Mouse (Mus musculus): ENCODE data around the gene Odf2l.
A peak's percentile ranks its signal among the peaks of the same experiment; 100 is the strongest.

Gene Odf2l

GRCm38 (mm10) chr3:145118254-145119001 lies at the start of gene Odf2l:
TSS of gene Odf2l (plus strand) at chr3:145118588.
- DNase-seq = peak; percentile 98

GRCm38 (mm10) chr3:145068964-145069363 lies 49.4 kb upstream of the Odf2l start:
- DNase-seq = no peak

DNA sequence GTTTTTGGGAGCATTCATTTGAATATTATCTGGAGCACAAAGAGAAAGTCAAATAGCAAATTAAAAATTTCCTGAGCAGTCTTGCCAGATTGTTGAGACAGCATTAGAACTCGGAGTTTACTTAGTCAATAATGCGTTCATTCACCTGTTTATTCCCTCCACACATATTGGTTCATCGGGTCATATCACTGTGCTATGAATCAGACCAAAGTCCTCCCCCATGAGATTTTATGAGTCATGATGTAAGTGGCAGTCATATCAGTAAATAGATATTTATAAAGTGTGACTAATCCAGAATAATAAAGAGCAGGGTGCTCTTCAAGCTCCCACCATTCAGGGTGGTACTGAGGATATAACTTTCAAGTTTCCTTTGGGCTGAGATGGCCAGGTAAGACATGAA lies 46.0 kb upstream of the Odf2l start:
- no peak for DNase-seq

DNA sequence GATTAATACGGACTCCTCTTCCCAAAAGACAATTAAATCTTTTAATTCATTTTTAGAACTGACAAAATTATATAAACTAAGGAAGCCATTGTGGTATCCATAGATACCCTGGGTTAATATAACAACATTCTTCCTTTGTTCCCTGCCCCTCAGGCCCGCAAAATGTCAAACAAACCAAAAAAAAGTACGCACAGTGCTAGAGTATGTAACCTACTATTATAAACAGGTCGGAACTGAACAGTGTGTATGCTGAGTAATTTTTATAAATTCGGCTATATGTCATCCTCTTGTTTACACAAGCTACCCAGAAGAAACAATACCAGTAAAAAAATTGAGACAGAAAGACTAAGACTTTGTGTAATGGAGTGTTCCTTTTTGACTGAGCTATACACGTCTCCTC lies 40.0 kb upstream of the Odf2l start:
- no peak for DNase-seq

DNA sequence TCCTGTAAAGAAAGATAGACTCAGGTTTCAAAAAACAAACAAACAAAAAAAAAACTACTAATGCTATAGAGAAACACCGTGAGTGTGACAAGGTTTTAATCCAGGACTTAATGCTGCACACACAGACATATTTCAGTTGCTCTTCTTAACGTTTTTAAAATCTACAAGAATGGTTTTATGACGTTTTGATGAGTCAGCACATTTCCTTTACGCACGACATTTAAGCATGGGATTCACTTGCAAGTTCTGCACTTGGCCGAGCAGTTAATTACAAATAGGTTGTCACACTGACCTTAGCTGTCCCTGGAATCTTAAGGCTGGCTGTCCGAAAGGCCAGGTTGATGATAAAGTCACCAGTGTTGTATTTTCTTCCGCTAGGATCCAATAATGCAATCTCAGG lies 37.5 kb upstream of the Odf2l start:
- no peak for DNase-seq

DNA sequence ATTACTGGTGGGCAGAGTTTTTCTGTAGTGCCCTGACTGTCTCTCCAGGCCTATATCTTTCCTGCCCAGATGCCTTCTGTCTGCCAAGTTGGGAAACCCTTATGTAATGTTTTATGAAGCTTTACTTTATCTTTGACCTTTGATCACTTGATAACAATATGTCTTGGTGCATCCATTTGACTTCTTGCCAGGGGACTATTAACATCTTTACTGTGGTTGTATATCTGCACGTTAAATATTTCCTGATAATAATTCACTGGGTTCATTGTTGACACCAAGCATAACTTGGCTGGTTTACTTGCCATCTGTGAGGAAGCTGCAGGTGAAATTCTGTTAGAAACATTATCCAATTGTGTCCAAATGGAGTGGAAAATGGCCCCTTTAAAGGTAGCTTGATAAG lies 35.3 kb upstream of the Odf2l start:
- no peak for DNase-seq

GRCm38 (mm10) chr3:145086180-145086579 lies 32.2 kb upstream of the Odf2l start:
- no peak for DNase-seq

DNA sequence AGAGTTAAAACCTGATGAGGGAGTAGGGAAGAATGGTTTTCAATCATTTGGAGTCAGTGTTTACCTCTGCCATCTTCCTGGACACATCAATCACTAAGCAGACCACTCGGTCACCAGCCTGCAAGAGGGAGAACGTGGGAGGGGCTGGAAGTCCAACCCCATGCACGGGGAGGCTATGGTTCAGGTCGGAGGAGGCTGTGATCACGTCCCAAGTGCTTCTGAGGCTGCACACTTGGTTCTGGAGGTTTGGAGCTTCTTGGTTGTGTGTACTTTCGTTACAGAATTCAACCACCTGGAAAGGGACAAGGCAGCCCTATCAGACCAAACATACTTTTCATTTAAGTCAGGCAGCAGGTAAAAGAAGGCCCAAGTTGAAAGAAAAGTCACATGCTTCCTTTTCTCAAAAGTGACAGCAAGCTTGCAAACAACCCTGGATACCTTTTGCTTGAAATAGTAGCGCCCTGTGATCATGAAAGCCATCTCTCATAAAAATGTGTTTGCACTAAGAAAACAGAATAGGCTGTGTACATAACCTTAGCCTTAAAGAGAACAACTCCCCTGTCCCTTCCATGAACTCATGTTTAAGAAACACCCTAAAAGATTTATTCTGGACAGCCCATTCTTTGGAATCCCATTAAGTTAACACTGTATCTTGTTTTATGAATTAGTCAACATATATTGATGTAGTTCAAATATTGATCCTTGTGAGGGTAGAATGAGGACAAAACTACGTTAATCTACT lies 30.4 kb upstream of the Odf2l start:
- no peak for DNase-seq

DNA sequence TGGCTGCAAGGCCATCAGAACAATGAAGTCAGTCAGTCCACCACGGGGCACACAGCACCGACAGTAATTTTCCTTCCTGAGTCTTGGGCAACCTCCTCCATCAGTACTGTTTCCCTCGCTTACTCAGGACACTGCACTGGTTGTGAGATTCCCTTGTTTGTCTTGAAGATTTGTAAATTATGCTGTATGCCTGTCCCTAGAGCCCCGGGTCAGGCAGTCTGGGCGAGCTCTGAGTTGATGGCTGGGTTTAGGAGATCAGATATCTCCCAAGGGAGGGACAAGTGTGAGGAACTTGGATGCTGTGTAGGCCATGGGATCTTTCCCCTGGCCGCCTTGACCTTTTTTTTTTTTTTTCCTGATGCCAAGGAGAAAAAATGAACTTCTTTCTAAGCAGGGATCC lies 19.1 kb upstream of the Odf2l start, which contains the start of gene Clca2:
Gene Clca2 (minus strand): TSS at position 153 of the 400 bp plus-strand sequence.
- no peak for DNase-seq

DNA sequence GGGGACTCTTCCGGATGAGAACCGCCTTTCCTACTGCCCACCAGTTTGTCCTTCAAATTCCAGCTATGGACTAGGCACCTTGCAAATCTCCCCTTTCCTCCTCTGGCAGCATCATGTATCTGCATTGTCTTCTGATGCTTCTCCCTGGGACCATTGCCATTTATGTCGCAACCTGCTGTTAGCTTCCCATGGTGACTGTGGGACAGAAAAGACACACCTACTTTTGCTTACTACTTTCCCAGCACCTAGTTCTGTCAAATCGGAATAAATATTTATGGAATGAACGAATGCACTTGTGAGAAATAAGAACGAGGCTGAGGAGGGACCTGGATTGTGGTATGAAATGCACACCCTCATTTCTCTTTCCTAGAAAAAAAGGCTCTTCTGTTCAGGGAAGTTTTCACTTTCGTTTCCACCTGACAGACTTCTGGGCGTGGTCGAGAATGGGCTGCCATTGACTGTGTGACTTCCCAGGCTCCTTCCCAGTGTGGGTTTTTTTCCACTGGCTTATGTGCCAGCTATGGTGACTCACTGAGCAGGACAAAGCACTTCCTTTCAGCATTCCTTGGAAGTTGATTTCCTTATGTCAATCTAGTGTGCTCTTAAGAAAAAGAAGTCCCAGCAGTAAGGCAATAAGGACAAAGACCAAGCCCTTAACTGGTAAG lies 16.4 kb upstream of the Odf2l start:
- peak; percentile 75 for DNase-seq

DNA sequence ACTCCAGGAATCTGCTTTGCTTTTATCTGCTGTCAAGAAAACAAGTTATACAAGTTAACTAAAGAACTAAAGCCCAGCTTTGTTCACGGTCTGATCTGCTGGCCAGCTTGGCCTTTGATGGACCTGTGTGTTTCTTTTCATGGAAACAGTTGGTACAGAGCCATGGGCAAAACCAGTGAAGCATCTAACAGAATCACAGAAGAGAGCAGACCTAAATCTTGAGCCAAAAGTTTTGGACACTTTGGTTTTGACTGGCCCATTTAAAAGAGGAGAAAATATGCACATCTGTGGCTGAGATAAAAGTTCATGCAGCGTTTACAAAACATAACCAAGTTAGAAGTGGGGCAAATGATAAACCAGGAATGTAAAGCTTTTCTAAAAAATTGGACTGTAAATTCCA lies 15.1 kb upstream of the Odf2l start:
- no peak for DNase-seq

GRCm38 (mm10) chr3:145103770-145104169 lies 14.6 kb upstream of the Odf2l start:
- no peak for DNase-seq

GRCm38 (mm10) chr3:145105076-145105772 lies 13.2 kb upstream of the Odf2l start:
- DNase-seq = no peak

DNA sequence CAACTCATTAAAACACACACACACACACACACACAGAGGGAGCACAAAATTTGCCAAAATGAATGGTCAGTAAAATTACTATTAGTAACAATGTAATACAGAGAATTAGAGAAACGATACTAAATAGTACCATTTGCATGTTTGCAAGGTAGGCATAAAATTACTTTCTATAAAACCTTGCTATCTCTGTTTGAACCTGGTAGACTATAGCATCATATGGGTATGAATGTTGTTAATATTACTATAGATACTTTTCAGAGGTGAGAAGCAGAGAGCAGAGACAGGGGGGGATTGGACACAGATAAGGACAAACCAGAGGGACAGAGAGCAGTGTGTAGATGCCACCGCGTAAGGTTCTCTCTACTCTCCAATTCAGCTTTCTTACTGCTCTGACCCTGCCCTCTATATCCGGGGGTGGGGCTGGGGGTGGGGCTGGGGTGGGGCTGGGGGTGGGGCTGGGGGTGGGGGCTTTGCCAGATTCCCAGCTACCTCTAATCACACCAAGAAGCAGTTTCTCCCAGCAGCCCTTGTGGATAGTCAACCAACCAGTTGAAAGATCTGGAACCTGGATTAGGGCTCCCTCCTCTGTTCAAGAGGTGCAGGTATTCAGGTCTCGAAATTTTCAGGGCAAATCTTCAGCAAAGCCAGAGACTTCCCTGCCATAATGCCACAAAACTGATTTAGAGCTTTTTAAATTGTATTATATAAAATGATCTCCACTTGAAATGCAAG lies 12.4 kb upstream of the Odf2l start:
- DNase-seq = no peak

DNA sequence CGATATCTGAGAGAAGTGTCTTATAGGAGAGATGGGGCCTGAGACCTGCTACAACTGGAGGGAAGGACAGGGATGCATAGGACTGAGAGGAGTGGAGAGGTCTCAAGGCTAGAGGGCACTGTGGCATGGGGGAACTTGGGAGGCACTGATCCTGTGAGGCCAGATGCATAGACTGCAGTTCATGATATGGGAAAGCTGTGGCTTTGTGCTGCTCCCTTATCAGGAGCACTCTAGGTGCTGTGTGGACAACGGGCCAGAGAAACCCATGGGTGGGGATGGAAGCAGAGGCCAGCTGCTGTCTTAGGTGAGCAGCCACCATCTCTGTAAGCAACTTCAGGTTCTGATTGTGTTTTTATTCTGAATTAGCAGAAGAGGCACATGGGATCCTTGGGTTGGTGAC lies 3.2 kb upstream of the Odf2l start:
- no peak for DNase-seq

DNA sequence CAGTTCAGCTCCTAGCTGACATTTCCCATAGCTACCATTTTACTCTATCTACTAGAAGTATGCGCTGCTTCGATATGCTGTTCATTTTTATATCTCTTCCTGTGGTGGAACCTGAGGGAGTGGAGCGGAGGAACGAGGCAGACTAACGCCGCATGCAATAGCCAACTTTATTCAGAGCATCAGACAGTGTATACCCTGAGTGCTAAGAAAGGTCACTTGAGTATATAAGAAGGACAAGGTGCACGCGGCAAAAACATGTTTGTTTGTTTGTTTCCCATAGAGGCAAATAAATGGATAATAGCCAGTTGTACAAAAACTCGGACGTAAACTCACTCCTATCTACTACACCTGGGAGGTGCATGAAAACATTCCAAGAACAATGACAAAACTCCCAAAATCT lies 751 bp upstream of the Odf2l start:
- DNase-seq = no peak

DNA sequence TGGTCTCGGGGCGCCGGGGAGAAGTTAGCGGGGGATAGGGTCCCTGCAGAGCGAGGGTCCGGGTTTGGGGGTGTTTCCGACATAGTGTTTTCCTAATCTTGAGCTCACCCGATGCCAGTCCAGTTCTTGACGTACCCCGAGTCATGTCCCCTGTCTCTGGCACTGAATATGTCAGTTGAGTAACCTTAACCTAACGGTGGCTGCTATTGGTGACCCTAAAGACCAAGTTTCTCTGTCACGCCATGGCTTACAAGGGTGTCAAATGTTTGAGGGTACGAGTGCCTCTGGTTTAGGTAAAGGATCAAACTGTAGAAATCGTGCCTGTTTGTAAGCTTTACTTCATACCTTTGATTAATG lies 592 bp downstream of the Odf2l start:
- no peak for DNase-seq

DNA sequence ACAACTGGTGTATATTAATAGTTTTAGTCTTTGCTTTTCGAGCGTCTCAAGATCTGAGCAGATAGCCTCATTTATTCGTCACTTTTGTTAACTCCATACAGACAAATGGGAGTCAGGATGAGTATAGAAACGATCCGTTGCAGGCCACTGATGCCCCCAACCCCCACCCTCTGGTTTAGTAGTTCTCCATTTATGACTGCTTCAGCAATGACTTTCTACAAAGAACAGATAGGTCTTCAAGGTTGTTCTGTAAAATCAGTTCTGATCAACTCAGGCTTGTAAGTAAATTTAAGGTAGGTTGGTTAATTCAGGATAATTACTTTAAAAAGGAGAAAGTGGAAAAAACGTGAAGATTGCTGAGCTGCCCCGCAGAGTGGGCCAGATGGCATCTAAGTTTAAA lies 1.0 kb downstream of the Odf2l start:
- DNase-seq = no peak

- no peak for DNase-seq
These were observed 8.2 kb downstream of the Odf2l start for GRCm38 (mm10) chr3:145126618-145127017.

GRCm38 (mm10) chr3:145129356-145129755 lies 11.0 kb downstream of the Odf2l start:
- no peak for DNase-seq

- peak; percentile 54 for DNase-seq
These were observed 13.0 kb downstream of the Odf2l start for GRCm38 (mm10) chr3:145131210-145131868.

GRCm38 (mm10) chr3:145140236-145140635 lies 21.8 kb downstream of the Odf2l start:
- no peak for DNase-seq
